Mouse (Mus musculus): ENCODE results near the gene Serac1. TPM values are rescaled to one million over a fixed set of nuclear protein-coding genes. Genes with fewer than 3 reads are reported as not detected.

The Serac1 gene
- polyA plus RNA-seq, 2 experiments = 5.0 to 12.4 TPM

- ATAC-seq (ENCODE audit: low FRiP score, low read depth) (no peak), DNase-seq (ENCODE audit: low spot score) (no peak)
- WGBS = 90% methylated on average over 6 of the region's 6 CpGs
- no peaks in the 10 kb centered on the region for H3K9me3 ChIP-seq (ENCODE audit: control insufficient read depth, low read length)
- H3K4me2 ChIP-seq (replicated peaks; ENCODE audit: low read depth, low read length, severe bottlenecking) = no peak overlapping the region
- TF ChIP-seq POLR2A (IDR thresholded peaks at IDR 0.05; ENCODE audit: borderline replicate concordance, extremely low read depth, insufficient read depth, insufficient read length) = no peak
- no peak overlapping the region for H3K27ac ChIP-seq (replicated peaks; ENCODE audit: low read depth, low read length)
- peaks cover 46% of the 10 kb centered on the region for H3K36me3 ChIP-seq (ENCODE audit: control insufficient read depth, insufficient read depth, low read length)
- H3K4me3 ChIP-seq (replicated peaks; ENCODE audit: low read length) = no peak overlapping the region
- no peaks in the 10 kb centered on the region for H3K27me3 ChIP-seq (ENCODE audit: control insufficient read depth, insufficient read depth, low read length)
- H3K9ac ChIP-seq (ENCODE audit: low read depth, low read length, severe bottlenecking) = no peak overlapping the region
- H3K4me1 ChIP-seq (ENCODE audit: control insufficient read depth, insufficient read depth, low read length) = no peaks in the 10 kb centered on the region
Observed at GRCm38 (mm10) chr17:6069866-6070265, 9.7 kb downstream of the Serac1 start.

DNA sequence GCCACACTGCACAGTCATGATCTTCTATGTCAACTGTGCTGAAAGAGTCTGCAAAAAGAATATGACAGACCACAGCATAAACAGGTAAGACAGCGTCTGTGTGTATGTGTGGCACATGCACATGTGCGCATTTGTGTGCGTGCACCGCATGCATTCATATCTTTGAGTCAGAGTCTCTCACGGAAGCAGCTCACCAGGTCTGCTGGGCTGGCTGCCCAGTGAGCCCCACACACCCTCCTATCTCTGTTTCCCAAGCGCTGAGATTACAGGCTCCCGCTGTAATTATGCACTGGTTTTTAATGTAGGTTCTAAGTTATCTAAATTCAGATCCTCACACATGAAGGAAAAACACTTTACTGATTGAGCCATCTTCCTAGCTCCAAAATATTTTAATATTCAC lies 11.9 kb downstream of the Serac1 start:
- no peak for ATAC-seq (ENCODE audit: low FRiP score, low read depth)
- H3K4me2 ChIP-seq (replicated peaks; ENCODE audit: low read depth, low read length, severe bottlenecking) = no peak overlapping the region
- H3K36me3 ChIP-seq (ENCODE audit: control insufficient read depth, insufficient read depth, low read length) = peaks cover 49% of the 10 kb centered on the region
- H3K9ac ChIP-seq (ENCODE audit: low read depth, low read length, severe bottlenecking) = no peak overlapping the region
- H3K9me3 ChIP-seq (ENCODE audit: control insufficient read depth, low read length) = no peaks in the 10 kb centered on the region
- H3K4me1 ChIP-seq (ENCODE audit: control insufficient read depth, insufficient read depth, low read length) = no peaks in the 10 kb centered on the region
- H3K27me3 ChIP-seq (ENCODE audit: control insufficient read depth, insufficient read depth, low read length) = no peaks in the 10 kb centered on the region
- H3K27ac ChIP-seq (replicated peaks; ENCODE audit: low read depth, low read length) = no peak overlapping the region
- TF ChIP-seq POLR2A (IDR thresholded peaks at IDR 0.05; ENCODE audit: borderline replicate concordance, extremely low read depth, insufficient read depth, insufficient read length) = no peak
- 94% methylated on average over 7 of the region's 7 CpGs for WGBS
- no peak overlapping the region for H3K4me3 ChIP-seq (replicated peaks; ENCODE audit: low read length)
- no peak for DNase-seq (ENCODE audit: low spot score)

- DNase-seq (ENCODE audit: low spot score) = no peak
- TF ChIP-seq POLR2A (IDR thresholded peaks at IDR 0.05; ENCODE audit: borderline replicate concordance, extremely low read depth, insufficient read depth, insufficient read length) = no peak
- Histone ChIP-seq H3K9me3 (ENCODE audit: control insufficient read depth, low read length) (no peaks in the 10 kb centered on the region), H3K4me3 (replicated peaks; ENCODE audit: low read length) (no peak overlapping the region), H3K27ac (replicated peaks; ENCODE audit: low read depth, low read length) (no peak overlapping the region), H3K9ac (ENCODE audit: low read depth, low read length, severe bottlenecking) (no peak overlapping the region), H3K36me3 (ENCODE audit: control insufficient read depth, insufficient read depth, low read length) (peaks cover 45% of the 10 kb centered on the region), H3K4me1 (ENCODE audit: control insufficient read depth, insufficient read depth, low read length) (no peaks in the 10 kb centered on the region), H3K27me3 (ENCODE audit: control insufficient read depth, insufficient read depth, low read length) (no peaks in the 10 kb centered on the region), H3K4me2 (replicated peaks; ENCODE audit: low read depth, low read length, severe bottlenecking) (no peak overlapping the region)
- ATAC-seq (ENCODE audit: low FRiP score, low read depth) = no peak
- whole genome bisulfite sequencing = 83% methylated on average over 2 of the region's 2 CpGs
Observed at GRCm38 (mm10) chr17:6066021-6066420, 13.5 kb downstream of the Serac1 start.

GRCm38 (mm10) chr17:6063532-6063931 lies 16.0 kb downstream of the Serac1 start:
- Histone ChIP-seq H3K27me3 (ENCODE audit: control insufficient read depth, insufficient read depth, low read length) (no peaks in the 10 kb centered on the region), H3K27ac (replicated peaks; ENCODE audit: low read depth, low read length) (no peak overlapping the region), H3K4me3 (replicated peaks; ENCODE audit: low read length) (no peak overlapping the region), H3K9ac (ENCODE audit: low read depth, low read length, severe bottlenecking) (no peak overlapping the region), H3K4me1 (ENCODE audit: control insufficient read depth, insufficient read depth, low read length) (no peaks in the 10 kb centered on the region), H3K4me2 (replicated peaks; ENCODE audit: low read depth, low read length, severe bottlenecking) (no peak overlapping the region), H3K36me3 (ENCODE audit: control insufficient read depth, insufficient read depth, low read length) (peaks cover 33% of the 10 kb centered on the region), H3K9me3 (ENCODE audit: control insufficient read depth, low read length) (no peaks in the 10 kb centered on the region)
- no peak for DNase-seq (ENCODE audit: low spot score)
- TF ChIP-seq POLR2A (IDR thresholded peaks at IDR 0.05; ENCODE audit: borderline replicate concordance, extremely low read depth, insufficient read depth, insufficient read length) = no peak
- ATAC-seq (ENCODE audit: low FRiP score, low read depth) = no peak
- WGBS = 83% methylated on average over 5 of the region's 5 CpGs

DNA sequence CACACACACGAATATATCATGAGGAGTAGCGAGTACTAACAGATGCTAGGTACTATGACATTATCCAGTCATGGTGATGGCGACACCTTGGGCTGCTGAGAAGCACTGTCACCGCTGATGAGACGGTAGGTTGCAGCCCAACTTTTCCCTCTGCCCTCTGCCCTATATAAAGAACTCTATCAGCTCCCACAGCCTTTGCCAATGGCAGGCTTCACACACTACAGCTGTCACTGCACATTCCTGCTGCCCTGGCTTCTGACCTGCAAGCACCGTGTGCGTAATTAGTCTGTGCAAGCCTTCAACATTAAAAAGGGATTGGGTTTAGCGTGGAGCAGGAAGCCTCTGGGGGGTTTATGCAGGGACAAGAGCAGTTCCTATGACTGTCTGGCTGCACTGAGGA lies 16.7 kb downstream of the Serac1 start:
- Histone ChIP-seq H3K27ac (replicated peaks; ENCODE audit: low read depth, low read length) (no peak overlapping the region), H3K9me3 (ENCODE audit: control insufficient read depth, low read length) (no peaks in the 10 kb centered on the region), H3K27me3 (ENCODE audit: control insufficient read depth, insufficient read depth, low read length) (no peaks in the 10 kb centered on the region), H3K4me3 (replicated peaks; ENCODE audit: low read length) (no peak overlapping the region), H3K4me1 (ENCODE audit: control insufficient read depth, insufficient read depth, low read length) (no peaks in the 10 kb centered on the region), H3K9ac (ENCODE audit: low read depth, low read length, severe bottlenecking) (no peak overlapping the region), H3K4me2 (replicated peaks; ENCODE audit: low read depth, low read length, severe bottlenecking) (no peak overlapping the region), H3K36me3 (ENCODE audit: control insufficient read depth, insufficient read depth, low read length) (peaks cover 33% of the 10 kb centered on the region)
- TF ChIP-seq POLR2A (IDR thresholded peaks at IDR 0.05; ENCODE audit: borderline replicate concordance, extremely low read depth, insufficient read depth, insufficient read length) = no peak
- 75% methylated on average over 8 of the region's 8 CpGs for WGBS
- DNase-seq (ENCODE audit: low spot score) (no peak), ATAC-seq (ENCODE audit: low FRiP score, low read depth) (no peak)

- Histone ChIP-seq H3K4me3 (replicated peaks; ENCODE audit: low read length) (no peak overlapping the region), H3K27ac (replicated peaks; ENCODE audit: low read depth, low read length) (no peak overlapping the region), H3K9ac (ENCODE audit: low read depth, low read length, severe bottlenecking) (no peak overlapping the region), H3K36me3 (ENCODE audit: control insufficient read depth, insufficient read depth, low read length) (peaks cover 10% of the 10 kb centered on the region; the same call in 1 of the 2 replicates), H3K4me2 (replicated peaks; ENCODE audit: low read depth, low read length, severe bottlenecking) (no peak overlapping the region), H3K27me3 (ENCODE audit: control insufficient read depth, insufficient read depth, low read length) (no peaks in the 10 kb centered on the region), H3K9me3 (ENCODE audit: control insufficient read depth, low read length) (no peaks in the 10 kb centered on the region), H3K4me1 (ENCODE audit: control insufficient read depth, insufficient read depth, low read length) (no peaks in the 10 kb centered on the region)
- TF ChIP-seq POLR2A (IDR thresholded peaks at IDR 0.05; ENCODE audit: borderline replicate concordance, extremely low read depth, insufficient read depth, insufficient read length) = no peak
- no peak for ATAC-seq (ENCODE audit: low FRiP score, low read depth)
- 24% methylated on average over 5 of the region's 5 CpGs for WGBS
- DNase-seq (ENCODE audit: low spot score) = peak; percentile 63
Observed at GRCm38 (mm10) chr17:6054934-6055355, 24.6 kb downstream of the Serac1 start.

Data from limb, embryonic 14.5 days (tissue).